Mouse (Mus musculus) layer of hippocampus, postnatal 10 days (tissue): ENCODE data around the gene Fer1l5. TPM values are rescaled to one million over a fixed set of nuclear protein-coding genes. Genes with fewer than 3 reads are reported as not detected.

Experiments
- DNase-seq, 2 experiments: peaks; one replicate each; pipeline ENCODE4 v3.0.0; 2021; ENCODE audit warnings: low spot score in 2 of 2
- total RNA-seq, 2 experiments: library from RNA; stranded (reverse); gene quantifications; 2 replicates each; pipeline ENCODE4 v1.2.3; 2021

Gene Fer1l5
- total RNA-seq, 2 experiments from 2014 or later, result not detected

GRCm38 (mm10) chr1:36429511-36429910 lies 57.4 kb downstream of the Fer1l5 start:
- no peak for DNase-seq

GRCm38 (mm10) chr1:36432999-36433398 lies 60.9 kb downstream of the Fer1l5 start:
- no peak for DNase-seq

- no peak for DNase-seq
These were observed 61.5 kb downstream of the Fer1l5 start for GRCm38 (mm10) chr1:36433616-36434015.

- DNase-seq, result no peak
These were observed 63.0 kb downstream of the Fer1l5 start for GRCm38 (mm10) chr1:36435071-36435470.

GRCm38 (mm10) chr1:36436515-36436914 lies 64.4 kb downstream of the Fer1l5 start:
- no peak for DNase-seq

GRCm38 (mm10) chr1:36437223-36437622 lies 65.1 kb downstream of the Fer1l5 start:
- DNase-seq, result no peak

GRCm38 (mm10) chr1:36441101-36441500 lies 69.0 kb downstream of the Fer1l5 start:
- DNase-seq, result peak; percentile 20 to 32

- peak; percentile 96 to 97 for DNase-seq
These were observed 72.7 kb downstream of the Fer1l5 start, which contains the start of gene Lman2l for GRCm38 (mm10) chr1:36444471-36445464. TSS of gene Lman2l (minus strand) at chr1:36445271.

- DNase-seq, result no peak
These were observed 73.4 kb downstream of the Fer1l5 start for GRCm38 (mm10) chr1:36445508-36445907.

- DNase-seq, result no peak
These were observed 74.2 kb downstream of the Fer1l5 start for GRCm38 (mm10) chr1:36446106-36446824.

GRCm38 (mm10) chr1:36446841-36447240 lies 74.8 kb downstream of the Fer1l5 start:
- no peak for DNase-seq

GRCm38 (mm10) chr1:36454055-36454815 lies 82.1 kb downstream of the Fer1l5 start:
- no peak for DNase-seq

GRCm38 (mm10) chr1:36457388-36458014 lies 85.4 kb downstream of the Fer1l5 start:
- DNase-seq, result no peak

- DNase-seq, result no peak
These were observed 86.1 kb downstream of the Fer1l5 start for GRCm38 (mm10) chr1:36458169-36458568.

- DNase-seq, result no peak
These were observed 89.7 kb downstream of the Fer1l5 start for GRCm38 (mm10) chr1:36461829-36462228.

- no peak for DNase-seq
These were observed 93.6 kb downstream of the Fer1l5 start for GRCm38 (mm10) chr1:36465641-36466160.

GRCm38 (mm10) chr1:36467446-36467845 lies 95.4 kb downstream of the Fer1l5 start:
- DNase-seq, result no peak

GRCm38 (mm10) chr1:36469811-36470444 lies 97.8 kb downstream of the Fer1l5 start:
- no peak for DNase-seq

GRCm38 (mm10) chr1:36471181-36472105 lies 99.4 kb downstream of the Fer1l5 start, which contains the start of gene Cnnm4:
TSS of gene Cnnm4 (plus strand) at chr1:36471620.
- DNase-seq, result peak; percentile 81 to 86
